Mouse (Mus musculus): Measurements from ENCODE around the gene Susd5. TPM values are rescaled to one million over a fixed set of nuclear protein-coding genes. Genes with fewer than 3 reads are reported as not detected.

Susd5 gene
- total and polyA plus RNA-seq, 3 experiments, result not detected

- in situ Hi-C loops (cut with MboI; ENCODE audit: low pct_ligation_motif_present, low pct_unique_long_range_greater_than_20kb, low sequenced_read_pairs), result no loop called here
- H3K4me1 ChIP-seq (ENCODE audit: control insufficient read depth in 1 of 2, insufficient read depth in 2 of 2), result no peaks in the 10 kb centered on the region
- peaks cover 3% of the 10 kb centered on the region for H3K9me3 ChIP-seq (replicated peaks; ENCODE audit: low read length)
- H3K36me3 ChIP-seq (replicated peaks in 1 of 2; ENCODE audit: control insufficient read depth in 1 of 2, insufficient read depth in 1 of 2, low read length in 1 of 2), result no peaks in the 10 kb centered on the region
- dilution Hi-C loops (cut with MboI; ENCODE audit: extremely low pct_ligation_motif_present, extremely low pct_unique_long_range_greater_than_20kb, low sequenced_read_pairs), result no loop called here
- TF ChIP-seq USF1 (IDR thresholded peaks at IDR 0.05; ENCODE audit: low read depth, low read length) (no peak), SMC3 (IDR thresholded peaks at IDR 0.05; ENCODE audit: low read depth, low read length) (no peak), POLR2AphosphoS2 (IDR thresholded peaks at IDR 0.05; ENCODE audit: low read depth, low read length) (no peak), MYC (IDR thresholded peaks at IDR 0.05; ENCODE audit: low read depth, low read length) (no peak), UBTF (IDR thresholded peaks at IDR 0.05; ENCODE audit: low read depth, low read length) (no peak), IRF4 (IDR thresholded peaks at IDR 0.05; ENCODE audit: low read depth, low read length) (no peak), TCF12 (IDR thresholded peaks at IDR 0.05; ENCODE audit: low read depth, low read length) (no peak), HCFC1 (IDR thresholded peaks at IDR 0.05; ENCODE audit: low read depth, low read length) (no peak), BHLHE40 (IDR thresholded peaks at IDR 0.05; ENCODE audit: low read depth, low read length) (no peak)
- H3K4me3 ChIP-seq (replicated peaks in 1 of 3; ENCODE audit: low read depth in 2 of 3, low read length in 2 of 3, poor library complexity in 1 of 3), result no peak overlapping the region
- DNase-seq (ENCODE audit: extremely low read depth), result peak; percentile 6
- H3K79me2 ChIP-seq (replicated peaks; ENCODE audit: control insufficient read depth, extremely low read depth, insufficient read depth, poor library complexity, severe bottlenecking), result no peaks in the 10 kb centered on the region
- no peak overlapping the region for H3K9ac ChIP-seq (ENCODE audit: insufficient read depth, low read depth)
- H3K27me3 ChIP-seq (replicated peaks), result no peaks in the 10 kb centered on the region
- no peak overlapping the region for H3K27ac ChIP-seq (ENCODE audit: insufficient read depth, low read depth)
- no peak overlapping the region for H3K4me2 ChIP-seq (ENCODE audit: insufficient read depth, low read depth, poor library complexity, severe bottlenecking)
Observed at GRCm38 (mm10) chr9:114052031-114052430, 4.9 kb upstream of the Susd5 start.

- Histone ChIP-seq H3K36me3 (replicated peaks in 1 of 2; ENCODE audit: control insufficient read depth in 1 of 2, insufficient read depth in 1 of 2, low read length in 1 of 2) (no peaks in the 10 kb centered on the region), H3K4me2 (ENCODE audit: insufficient read depth, low read depth, poor library complexity, severe bottlenecking) (no peak overlapping the region), H3K27ac (ENCODE audit: insufficient read depth, low read depth) (no peak overlapping the region), H3K4me1 (ENCODE audit: control insufficient read depth in 1 of 2, insufficient read depth in 2 of 2) (no peaks in the 10 kb centered on the region), H3K9me3 (replicated peaks; ENCODE audit: low read length) (peaks cover 3% of the 10 kb centered on the region), H3K27me3 (replicated peaks) (no peaks in the 10 kb centered on the region), H3K4me3 (replicated peaks in 1 of 3; ENCODE audit: low read depth in 2 of 3, low read length in 2 of 3, poor library complexity in 1 of 3) (no peak overlapping the region), H3K79me2 (replicated peaks; ENCODE audit: control insufficient read depth, extremely low read depth, insufficient read depth, poor library complexity, severe bottlenecking) (no peaks in the 10 kb centered on the region), H3K9ac (ENCODE audit: insufficient read depth, low read depth) (no peak overlapping the region)
- dilution Hi-C loops (cut with MboI; ENCODE audit: extremely low pct_ligation_motif_present, extremely low pct_unique_long_range_greater_than_20kb, low sequenced_read_pairs) (no loop called here), in situ Hi-C loops (cut with MboI; ENCODE audit: low pct_ligation_motif_present, low pct_unique_long_range_greater_than_20kb, low sequenced_read_pairs) (no loop called here)
- DNase-seq (ENCODE audit: extremely low read depth), result no peak
- TF ChIP-seq PAX5 (IDR thresholded peaks at IDR 0.05; ENCODE audit: low read length), result no peak
- no peak for TF ChIP-seq JUND (conservative IDR thresholded peaks at IDR 0.05; ENCODE audit: low read depth, low read length)
- TF ChIP-seq NELFE (IDR thresholded peaks at IDR 0.05; ENCODE audit: low read depth, low read length), result no peak
- TF ChIP-seq ZNF384 (IDR thresholded peaks at IDR 0.05; ENCODE audit: low read depth, low read length), result peak; percentile 74
- no peak for TF ChIP-seq ETS1 (conservative IDR thresholded peaks at IDR 0.05; ENCODE audit: low read depth, low read length)
- TF ChIP-seq USF2 (conservative IDR thresholded peaks at IDR 0.05; ENCODE audit: low read depth, low read length), result no peak
Observed at GRCm38 (mm10) chr9:114052866-114053265, 4.1 kb upstream of the Susd5 start.

All from CH12.LX (cell line).